Mouse (Mus musculus) CD4-positive naive resting alpha-beta T cell, adult 57 days (primary cell): ENCODE data around the gene Spin2e. TPM values are rescaled to one million over a fixed set of nuclear protein-coding genes. Genes with fewer than 3 reads are reported as not detected.

Source experiments
- total RNA-seq: library from RNA; stranded (reverse); gene quantifications from one replicate; pipeline ENCODE4 v1.2.4, GENCODE M21; 2023

Spin2e gene
- total RNA-seq: not detected

GRCm38 (mm10) chrX:31618820-31619219 lies at the start of gene Spin2e:
TSS of gene Spin2e (minus strand) at chrX:31618920.

DNA sequence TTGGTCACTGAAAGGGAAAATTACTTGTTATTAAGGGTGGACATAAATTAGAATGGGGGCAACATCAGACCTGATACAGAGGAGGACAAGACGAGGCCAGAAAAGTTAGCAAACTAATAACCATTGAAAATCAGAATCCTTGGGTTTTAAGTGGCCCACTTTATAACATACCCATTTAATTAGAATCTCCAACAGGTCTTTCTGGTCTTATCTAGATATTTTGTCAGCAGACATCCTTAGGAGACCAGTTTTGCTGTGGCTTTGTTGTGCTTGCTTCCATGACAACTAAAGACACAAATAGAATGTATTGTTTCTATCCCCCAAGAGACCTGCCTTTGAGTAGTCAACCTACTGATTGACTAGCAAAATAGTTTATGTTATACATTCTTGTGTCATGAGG lies 44.5 kb downstream of the Spin2e start, which contains the start of gene Gm21883:
TSS of gene Gm21883 (minus strand) at position 101 of the 400 bp plus-strand sequence.

Other genes starting within 250 kb of the Spin2e start
- not detected for gene Btbd35f19, start 235.0 kb downstream of the Spin2e start, total RNA-seq
- not detected for gene Gm21883, start 44.6 kb downstream of the Spin2e start, total RNA-seq
- not detected for gene Btbd35f25, start 98.2 kb upstream of the Spin2e start, total RNA-seq